Mouse (Mus musculus) liver, embryonic 13.5 days (tissue): ENCODE results near the gene Cby3. TPM values are rescaled to one million over a fixed set of nuclear protein-coding genes. Genes with fewer than 3 reads are reported as not detected.

Source experiments
- ATAC-seq: fragments of 200-750 bp; cut with Nextera tagmentation; 2 replicates; pipeline ENCODE4 v1.8.0; 2017; ENCODE audit warnings: low read depth, mild to moderate bottlenecking, moderate number of reproducible peaks, moderate library complexity
- DNase-seq: peaks from one replicate; pipeline ENCODE4 v3.0.0; 2022
- H3K27ac ChIP-seq: fragments of 300-500 bp; sonication (generic); 2 replicates; pipeline ENCODE4 v1.5.1; 2015; ENCODE audit warnings: moderate library complexity, mild to moderate bottlenecking, inconsistent platforms
- H3K27me3 ChIP-seq: fragments of 300-500 bp; sonication (generic); 2 replicates; pipeline ENCODE4 v1.6.1; 2015; ENCODE audit warnings: mild to moderate bottlenecking, inconsistent platforms
- H3K36me3 ChIP-seq: fragments of 300-500 bp; sonication (generic); 2 replicates; pipeline ENCODE4 v1.6.1; 2015; ENCODE audit warnings: mild to moderate bottlenecking, inconsistent platforms
- H3K4me1 ChIP-seq: fragments of 300-500 bp; sonication (generic); replicated peaks from 2 replicates; pipeline ENCODE4 v1.6.1; 2015; ENCODE audit warnings: inconsistent platforms
- H3K4me2 ChIP-seq: fragments of 300-500 bp; sonication (generic); 2 replicates; pipeline ENCODE4 v1.6.1; 2015; ENCODE audit warnings: inconsistent platforms, mild to moderate bottlenecking, moderate library complexity
- H3K4me3 ChIP-seq: fragments of 300-500 bp; sonication (generic); replicated peaks from 2 replicates; pipeline ENCODE4 v1.5.1; 2015; ENCODE audit warnings: mild to moderate bottlenecking, inconsistent platforms
- H3K9ac ChIP-seq: fragments of 300-500 bp; sonication (generic); 2 replicates; pipeline ENCODE4 v1.6.1; 2015; ENCODE audit warnings: mild to moderate bottlenecking, inconsistent platforms
- H3K9me3 ChIP-seq: fragments of 300-500 bp; sonication (generic); replicated peaks from 2 replicates; pipeline ENCODE4 v1.6.1; 2016; ENCODE audit warnings: inconsistent platforms
- WGBS: fragments of 180-500 bp; shearing (Covaris S2); methylation state at CpG from one replicate; pipeline ENCODE4 v1.1.7; 2015; ENCODE audit not compliant: insufficient replicate concordance; 5-methylcytosine and 5-hydroxymethylcytosine counted together
- polyA plus RNA-seq: library from polyadenylated mRNA; unstranded; fragments of >200 nt; fragmentation: Nextera tagmentation; extraction: Ambion mirVana; gene quantifications from 2 replicates; pipeline ENCODE4 v1.2.1, GENCODE M21; 2015

Cby3 gene
- polyA plus RNA-seq, 1 experiment from 2014 or later = not detected

DNA sequence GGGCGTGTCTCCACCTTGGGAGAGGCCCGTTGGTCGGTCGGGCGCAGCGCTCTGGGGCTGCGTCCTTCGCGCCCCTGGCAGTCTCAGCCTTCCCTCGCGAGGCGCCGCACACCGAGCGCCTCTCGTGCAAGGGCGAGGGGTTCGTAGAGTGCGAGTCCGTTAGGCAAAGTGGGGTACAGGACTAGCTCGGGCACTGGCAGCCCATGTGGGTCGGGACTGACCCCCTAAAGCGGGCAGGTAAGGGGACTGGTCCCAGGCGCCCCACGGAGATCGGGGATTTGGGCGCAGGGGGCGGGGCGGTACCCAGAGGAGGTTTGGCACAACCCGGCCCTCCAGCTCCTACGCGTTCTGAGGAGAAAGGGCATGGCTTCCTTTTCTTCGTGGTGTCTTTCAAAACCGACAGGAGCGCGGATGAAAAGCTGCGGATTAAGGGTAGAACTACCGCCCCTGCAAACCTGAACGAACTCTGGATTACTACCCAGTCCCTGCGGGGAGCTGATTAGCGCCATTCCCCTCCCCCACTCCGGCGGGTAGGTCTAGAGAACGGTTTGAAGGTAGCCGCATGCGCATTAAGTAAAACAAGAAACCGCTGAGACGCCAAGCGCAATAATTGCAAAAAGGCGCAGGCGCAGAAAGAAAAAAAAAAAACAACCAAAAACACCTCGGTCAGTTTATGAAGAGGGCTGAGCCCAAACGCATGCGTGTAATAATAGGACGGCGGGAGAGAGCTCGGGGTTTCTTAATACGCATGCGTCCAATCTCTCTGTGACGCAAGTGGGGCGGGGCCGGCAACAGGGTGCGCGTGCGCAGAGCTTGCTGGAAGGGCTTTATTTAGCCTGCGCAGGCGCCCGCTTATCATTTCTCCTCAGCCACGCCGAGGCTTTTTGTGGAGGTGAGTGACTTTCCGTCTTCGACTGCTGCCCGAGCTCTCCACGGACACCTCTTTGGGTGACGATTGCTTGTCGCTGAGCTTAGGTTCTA lies 22.9 kb downstream of the Cby3 start, which contains the start of gene Hnrnph1:
TSS of gene Hnrnph1 (plus strand) at position 80 of the 981 bp plus-strand sequence.
- peak within 1 kb of the TSS; percentile 97 for H3K4me3 ChIP-seq
- H3K9ac ChIP-seq = peak within 1 kb of the TSS; percentile 96
- ATAC-seq = peak; percentile 84
- WGBS = under 1% methylated on average over 76 of the region's 76 CpGs
- peak within 1 kb of the TSS; percentile 99 for H3K27ac ChIP-seq
- H3K36me3 ChIP-seq = peaks cover 17% of the 10 kb centered on the region
- H3K27me3 ChIP-seq = no peaks in the 10 kb centered on the region
- DNase-seq = peak; percentile 98
- peaks cover 28% of the 10 kb centered on the region for H3K4me1 ChIP-seq
- H3K9me3 ChIP-seq = no peaks in the 10 kb centered on the region
- H3K4me2 ChIP-seq = peak within 1 kb of the TSS; percentile 97

DNA sequence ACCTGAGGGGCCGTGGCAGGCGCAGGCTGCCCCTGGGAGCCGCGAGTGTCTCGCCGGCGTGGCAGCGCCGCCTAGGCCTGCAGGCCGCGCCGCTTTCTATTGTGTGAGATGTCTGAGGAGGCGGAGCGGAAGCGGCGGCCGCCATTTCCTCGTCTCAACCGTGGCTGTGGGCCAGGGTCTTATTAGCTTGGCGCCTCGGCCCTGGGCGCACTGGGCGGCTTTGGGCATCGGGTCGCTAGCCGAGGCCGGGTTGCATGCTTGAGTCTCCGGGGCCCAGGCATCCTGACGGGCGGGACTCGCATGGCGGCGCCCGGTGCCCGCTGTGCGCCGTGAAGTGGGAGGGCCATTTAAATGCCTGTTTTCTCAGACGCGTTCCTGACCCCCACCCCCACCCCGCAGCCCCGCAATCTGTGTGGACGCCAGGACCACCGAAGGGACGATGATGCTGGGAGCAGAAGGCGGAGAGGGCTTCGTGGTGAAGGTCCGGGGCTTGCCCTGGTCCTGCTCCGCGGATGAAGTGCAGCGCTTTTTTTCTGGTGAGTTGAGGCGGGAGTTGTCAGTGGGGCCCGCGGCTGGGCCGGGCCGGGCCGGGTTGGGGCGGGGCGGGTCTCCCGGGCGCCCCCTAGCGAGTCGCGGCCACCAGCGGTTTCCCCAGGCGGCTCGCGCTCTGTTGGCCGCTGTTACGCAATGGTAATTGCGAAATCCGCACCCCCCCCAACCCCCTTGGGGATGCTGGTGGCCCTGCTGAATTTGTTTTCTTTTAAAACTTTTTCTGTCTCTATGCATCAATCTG lies 23.8 kb downstream of the Cby3 start:
- under 1% methylated on average over 71 of the region's 71 CpGs for WGBS
- ATAC-seq (peak; percentile 72), DNase-seq (peak; percentile 73)
- peak overlapping the region; percentile 99 for H3K27ac ChIP-seq
- peak overlapping the region; percentile 97 for H3K4me3 ChIP-seq
- peak overlapping the region; percentile 96 for H3K9ac ChIP-seq
- H3K4me2 ChIP-seq = peak overlapping the region; percentile 97
- peaks cover 34% of the 10 kb centered on the region for H3K4me1 ChIP-seq
- H3K36me3 ChIP-seq = peaks cover 25% of the 10 kb centered on the region
- H3K9me3 ChIP-seq = no peaks in the 10 kb centered on the region
- H3K27me3 ChIP-seq = no peaks in the 10 kb centered on the region

DNA sequence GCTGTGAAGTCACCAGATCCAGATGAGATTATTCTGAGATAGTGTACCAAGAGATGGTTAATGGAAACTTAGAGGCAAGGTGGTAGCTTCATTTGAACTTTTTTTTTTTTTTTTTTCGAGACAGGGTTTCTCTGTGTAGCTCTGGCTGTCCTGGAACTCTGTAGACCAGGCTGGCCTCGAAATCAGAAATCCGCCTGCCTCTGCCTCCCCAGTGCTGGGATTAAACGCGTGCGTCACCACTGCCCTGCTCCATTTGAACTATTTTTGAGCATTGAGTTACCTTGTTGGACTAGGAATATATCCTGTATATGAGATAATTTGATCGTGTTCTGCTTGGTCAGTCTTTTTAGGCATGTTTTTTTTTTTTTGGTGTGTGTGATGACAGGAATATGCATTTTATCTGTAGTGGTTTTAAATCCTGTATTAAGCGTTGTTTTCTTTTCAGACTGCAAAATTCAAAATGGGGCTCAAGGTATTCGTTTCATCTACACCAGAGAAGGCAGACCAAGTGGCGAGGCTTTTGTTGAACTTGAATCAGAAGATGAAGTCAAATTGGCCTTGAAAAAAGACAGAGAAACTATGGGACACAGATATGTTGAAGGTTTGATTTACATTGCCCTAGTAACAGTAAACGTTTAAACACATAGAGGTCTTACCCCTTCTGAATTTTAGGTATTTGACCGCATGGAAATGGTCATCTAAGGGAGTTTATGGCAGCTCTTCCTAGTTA lies 24.9 kb downstream of the Cby3 start:
- Histone ChIP-seq H3K9me3 (no peaks in the 10 kb centered on the region), H3K36me3 (peaks cover 31% of the 10 kb centered on the region), H3K9ac (peak overlapping the region; percentile 96), H3K27me3 (no peaks in the 10 kb centered on the region), H3K4me1 (peaks cover 34% of the 10 kb centered on the region), H3K4me2 (peak overlapping the region; percentile 97), H3K4me3 (peak overlapping the region; percentile 97), H3K27ac (peak overlapping the region; percentile 99; the same call in 1 of the 2 replicates)
- 46% methylated on average over 12 of the region's 12 CpGs for whole genome bisulfite sequencing
- no peak for ATAC-seq
- DNase-seq = no peak

GRCm38 (mm10) chr11:50381311-50381710 lies 27.0 kb downstream of the Cby3 start:
- H3K4me3 ChIP-seq = peak overlapping the region; percentile 33
- peak overlapping the region; percentile 41 for H3K4me2 ChIP-seq
- DNase-seq = no peak
- H3K9ac ChIP-seq = peak overlapping the region; percentile 39; the same call in 1 of the 2 replicates
- no peak for ATAC-seq
- no peak overlapping the region for H3K27ac ChIP-seq
- H3K27me3 ChIP-seq = no peaks in the 10 kb centered on the region
- H3K9me3 ChIP-seq = no peaks in the 10 kb centered on the region
- WGBS = 61% methylated on average over 4 of the region's 4 CpGs
- H3K4me1 ChIP-seq = peaks cover 24% of the 10 kb centered on the region
- peaks cover 45% of the 10 kb centered on the region for H3K36me3 ChIP-seq

GRCm38 (mm10) chr11:50387167-50387679 lies 33.0 kb downstream of the Cby3 start:
- Histone ChIP-seq H3K36me3 (peaks cover 61% of the 10 kb centered on the region), H3K9me3 (no peaks in the 10 kb centered on the region), H3K27ac (no peak overlapping the region), H3K4me2 (no peak overlapping the region), H3K4me3 (no peak overlapping the region), H3K9ac (no peak overlapping the region), H3K27me3 (no peaks in the 10 kb centered on the region), H3K4me1 (peaks cover 10% of the 10 kb centered on the region; the same call in 1 of the 2 replicates)
- ATAC-seq = no peak
- WGBS = 78% methylated on average over 3 of the region's 3 CpGs
- DNase-seq = no peak

GRCm38 (mm10) chr11:50387697-50388096 lies 33.4 kb downstream of the Cby3 start:
- Histone ChIP-seq H3K9ac (no peak overlapping the region), H3K4me1 (peaks cover 6% of the 10 kb centered on the region; the same call in 1 of the 2 replicates), H3K4me2 (no peak overlapping the region), H3K27ac (peak overlapping the region; percentile 6; the same call in 1 of the 2 replicates), H3K36me3 (peaks cover 57% of the 10 kb centered on the region), H3K9me3 (no peaks in the 10 kb centered on the region), H3K27me3 (no peaks in the 10 kb centered on the region), H3K4me3 (no peak overlapping the region)
- ATAC-seq = no peak
- WGBS = 82% methylated on average over 4 of the region's 4 CpGs
- DNase-seq = no peak

GRCm38 (mm10) chr11:50388217-50388929 lies 34.1 kb downstream of the Cby3 start:
- Histone ChIP-seq H3K36me3 (peaks cover 51% of the 10 kb centered on the region), H3K4me2 (no peak overlapping the region), H3K9ac (no peak overlapping the region), H3K4me3 (no peak overlapping the region), H3K27ac (peak overlapping the region; percentile 6; the same call in 1 of the 2 replicates), H3K9me3 (no peaks in the 10 kb centered on the region), H3K4me1 (peaks cover 4% of the 10 kb centered on the region; the same call in 1 of the 2 replicates), H3K27me3 (no peaks in the 10 kb centered on the region)
- DNase-seq (no peak), ATAC-seq (no peak)
- WGBS = 82% methylated on average over 3 of the region's 3 CpGs

DNA sequence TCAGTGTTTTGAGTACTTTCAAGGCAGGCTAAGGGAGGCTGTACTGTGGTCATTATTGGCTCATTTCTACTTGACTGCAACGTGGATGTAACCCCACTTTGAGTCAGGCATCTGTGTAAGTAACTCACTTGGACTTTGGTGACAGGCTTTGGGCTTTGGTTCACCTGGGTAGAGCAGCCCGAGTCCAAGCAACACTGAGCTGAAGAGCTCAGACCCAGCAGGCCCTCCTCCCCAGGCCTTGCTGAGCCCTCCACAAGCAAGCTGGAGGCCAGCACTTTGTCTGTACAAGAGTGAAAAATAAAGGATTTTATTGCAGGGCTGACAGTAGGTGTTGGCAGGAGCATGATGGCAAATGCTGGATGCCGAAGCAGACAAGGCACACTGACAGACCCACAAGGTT lies 34.7 kb downstream of the Cby3 start:
- 71% methylated on average over 3 of the region's 3 CpGs for WGBS
- Histone ChIP-seq H3K27me3 (no peaks in the 10 kb centered on the region), H3K9me3 (no peaks in the 10 kb centered on the region), H3K4me1 (peaks cover 4% of the 10 kb centered on the region; the same call in 1 of the 2 replicates), H3K36me3 (peaks cover 47% of the 10 kb centered on the region), H3K4me2 (no peak overlapping the region), H3K27ac (no peak overlapping the region), H3K4me3 (no peak overlapping the region), H3K9ac (no peak overlapping the region)
- DNase-seq (no peak), ATAC-seq (no peak; the same call in 1 of the 2 replicates)

DNA sequence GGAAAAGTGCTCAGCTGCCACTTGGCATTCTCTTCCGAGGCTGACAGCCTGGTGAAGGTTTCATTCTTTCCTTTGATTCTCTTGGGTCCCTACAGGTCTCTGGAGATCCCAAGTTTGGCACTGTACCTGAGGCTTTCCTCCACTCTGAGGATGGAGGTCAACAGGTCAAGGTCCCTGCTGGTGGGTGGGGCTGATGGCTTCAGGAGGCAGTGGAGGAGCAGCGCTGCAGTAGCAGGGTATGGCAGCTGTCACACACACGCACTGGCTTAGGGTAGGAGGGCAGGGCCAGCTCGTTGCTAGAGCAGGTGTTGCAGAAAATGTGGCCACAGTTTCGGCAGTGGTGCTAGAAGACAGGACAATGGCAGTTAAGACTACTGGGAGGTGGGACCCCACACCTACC lies 35.4 kb downstream of the Cby3 start:
- no peak for ATAC-seq
- 60% methylated on average over 5 of the region's 5 CpGs for WGBS
- DNase-seq = no peak
- H3K4me2 ChIP-seq = no peak overlapping the region
- H3K4me1 ChIP-seq = peaks cover 4% of the 10 kb centered on the region; the same call in 1 of the 2 replicates
- H3K4me3 ChIP-seq = no peak overlapping the region
- no peak overlapping the region for H3K27ac ChIP-seq
- H3K27me3 ChIP-seq = no peaks in the 10 kb centered on the region
- H3K9me3 ChIP-seq = no peaks in the 10 kb centered on the region
- H3K9ac ChIP-seq = no peak overlapping the region
- peaks cover 45% of the 10 kb centered on the region for H3K36me3 ChIP-seq
